Mouse (Mus musculus): ENCODE results near the gene Ptprcap. TPM values are rescaled to one million over a fixed set of nuclear protein-coding genes. Genes with fewer than 3 reads are reported as not detected.

Gene Ptprcap
- total RNA-seq, 2 experiments from 2014 or later: 1.0 to 1.5 TPM

Other genes starting within 250 kb of the Ptprcap start
- gene Tcirg1, start 246.5 kb upstream of the Ptprcap start, total RNA-seq (2021): 10 to 100 TPM; 14.4 to 16.1 TPM
- gene Ndufs8, start 240.8 kb upstream of the Ptprcap start, total RNA-seq (2021): 100 to 1,000 TPM; 134 to 149 TPM
- gene Aldh3b1, start 223.8 kb upstream of the Ptprcap start, total RNA-seq (2021): 1 to 10 TPM; 1.8 to 2.0 TPM
- 10 to 100 TPM; 16.0 to 18.4 TPM for gene Unc93b1, start 218.4 kb upstream of the Ptprcap start, total RNA-seq (2021)
- gene Aldh3b3, start 195.0 kb upstream of the Ptprcap start, total RNA-seq (2021): under 1 TPM in 1 of 2 experiments, not detected in 1; 0.13 TPM
- 1 to 10 TPM; 1.8 to 2.4 TPM for gene Aldh3b2, start 181.3 kb upstream of the Ptprcap start, total RNA-seq (2021)
- 1 to 10 TPM; 1.8 to 3.1 TPM for gene Acy3, start 167.0 kb upstream of the Ptprcap start, total RNA-seq (2021)
- gene Tbx10, start 160.9 kb upstream of the Ptprcap start, total RNA-seq (2021): not detected
- 10 to 100 TPM in 1 of 2 experiments, 1 to 10 TPM in 1; 8.5 to 10.3 TPM for gene Nudt8, start 153.0 kb upstream of the Ptprcap start, total RNA-seq (2021)
- gene Gm49405, start 153.0 kb upstream of the Ptprcap start, total RNA-seq (2021): 1 to 10 TPM; 1.2 to 1.6 TPM
- gene Doc2g, start 150.3 kb upstream of the Ptprcap start, total RNA-seq (2021): 1 to 10 TPM; 3.2 to 3.5 TPM
- gene Ndufv1, start 140.8 kb upstream of the Ptprcap start, total RNA-seq (2021): 100 to 1,000 TPM; 227 to 231 TPM
- 100 to 1,000 TPM; 213 to 245 TPM for gene Gstp1, start 115.6 kb upstream of the Ptprcap start, total RNA-seq (2021)
- 10 to 100 TPM; 22.3 to 24.3 TPM for gene Gstp2, start 107.6 kb upstream of the Ptprcap start, total RNA-seq (2021)
- not detected for gene Gstp3, start 94.0 kb upstream of the Ptprcap start, total RNA-seq (2021)
- not detected for gene Cabp2, start 72.0 kb upstream of the Ptprcap start, total RNA-seq (2021)
- 10 to 100 TPM; 26.4 to 26.7 TPM for gene Cdk2ap2, start 56.4 kb upstream of the Ptprcap start, total RNA-seq (2021)
- 100 to 1,000 TPM; 225 to 226 TPM for gene Pitpnm1, start 53.6 kb upstream of the Ptprcap start, total RNA-seq (2021)
- gene Aip, start 27.7 kb upstream of the Ptprcap start, total RNA-seq (2021): 10 to 100 TPM; 83.4 to 94.1 TPM
- not detected for gene Gpr152, start 13.8 kb upstream of the Ptprcap start, total RNA-seq (2021)
- gene Cabp4, start 9.6 kb upstream of the Ptprcap start, total RNA-seq (2021): under 1 TPM; 0.11 to 0.23 TPM
- 10 to 100 TPM; 80.7 to 87.5 TPM for gene Coro1b, start 5.0 kb upstream of the Ptprcap start, total RNA-seq (2021)
- gene Rps6kb2, start 9.8 kb downstream of the Ptprcap start, total RNA-seq (2021): 10 to 100 TPM; 39.5 to 39.9 TPM
- gene Carns1, start 21.9 kb downstream of the Ptprcap start, total RNA-seq (2021): 1 to 10 TPM; 3.8 to 5.9 TPM
- 1 to 10 TPM; 1.6 to 1.8 TPM for gene Tbc1d10c, start 37.7 kb downstream of the Ptprcap start, total RNA-seq (2021)
- 100 to 1,000 TPM; 323 to 336 TPM for gene Ppp1ca, start 38.5 kb downstream of the Ptprcap start, total RNA-seq (2021)
- gene Rad9a, start 48.1 kb downstream of the Ptprcap start, total RNA-seq (2021): 1 to 10 TPM; 6.4 to 9.0 TPM
- 1 to 10 TPM; 1.3 to 1.5 TPM for gene Clcf1, start 60.6 kb downstream of the Ptprcap start, total RNA-seq (2021)
- gene AC109138.7, start 60.8 kb downstream of the Ptprcap start, total RNA-seq (2021): not detected
- gene Pold4, start 78.3 kb downstream of the Ptprcap start, total RNA-seq (2021): 10 to 100 TPM; 16.2 to 16.9 TPM
- 10 to 100 TPM; 44.5 to 52.4 TPM for gene Ssh3, start 115.6 kb downstream of the Ptprcap start, total RNA-seq (2021)
- 10 to 100 TPM; 84.5 to 84.9 TPM for gene Ankrd13d, start 129.5 kb downstream of the Ptprcap start, total RNA-seq (2021)
- 100 to 1,000 TPM; 165 to 173 TPM for gene Grk2, start 152.6 kb downstream of the Ptprcap start, total RNA-seq (2021)
- 10 to 100 TPM; 62.1 to 74.9 TPM for gene Kdm2a, start 244.7 kb downstream of the Ptprcap start, total RNA-seq (2021)

Data from left cerebral cortex, postnatal 14 days (tissue).